Comparison of ENCODE assay signal across 11 mouse cellular contexts in the genomic region with DNA sequence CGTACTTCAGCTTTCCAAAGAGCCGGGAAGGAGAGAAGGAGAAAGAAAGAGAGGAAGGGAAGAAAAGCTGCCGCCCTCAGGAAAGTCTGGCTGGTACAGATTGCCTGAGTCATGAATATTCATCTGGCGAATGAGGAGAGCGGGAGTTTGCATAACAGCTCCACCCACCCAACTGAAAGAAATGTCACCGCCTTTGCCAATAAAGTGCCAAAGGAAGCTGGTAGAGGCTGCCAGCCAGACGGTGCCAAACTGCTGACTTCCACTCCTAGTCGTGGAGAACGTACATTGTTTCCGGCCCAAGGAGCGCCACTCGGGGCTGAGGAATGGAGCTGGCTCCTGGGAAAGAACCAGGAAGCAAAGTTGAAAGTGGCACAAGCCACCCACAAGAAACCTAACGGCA. TPM values are rescaled to one million over a fixed set of nuclear protein-coding genes. Genes with fewer than 3 reads are reported as not detected.
DNase-seq lines count a peak whose midpoint lies in the region; ATAC-seq lines count a peak whose summit lies in the region.
"Had no signal": no experiment of that assay in that cellular context is flagged by ENCODE, and none has a peak within 500 bp of the region (broad histone marks: within the 10 kb centered on the region; RNA-seq: fewer than 3 reads in every experiment).

No protein-coding gene starts in this region.

- H3K9ac ChIP-seq in hindbrain, embryonic 11.5 days (ENCODE audit: low read depth, low read length): no peak overlapping the region
- peak overlapping the region; percentile 41 for H3K9ac ChIP-seq in forebrain, embryonic 14.5 days (ENCODE audit: low read length)
- no peak overlapping the region for H3K9ac ChIP-seq in kidney, embryonic 14.5 days (ENCODE audit: low read depth, low read length)
- no peak overlapping the region for H3K9ac ChIP-seq in liver, embryonic 12.5 days
- H3K9ac ChIP-seq: neural tube, embryonic 13.5 days had no signal

- H3K9me3 ChIP-seq in hindbrain, embryonic 10.5 days: no peaks in the 10 kb centered on the region
- H3K9me3 ChIP-seq in hindbrain, embryonic 11.5 days (ENCODE audit: control insufficient read depth, low read length): no peaks in the 10 kb centered on the region
- H3K9me3 ChIP-seq in forebrain, embryonic 14.5 days (replicated peaks; ENCODE audit: control insufficient read depth, low read length): no peaks in the 10 kb centered on the region
- no peaks in the 10 kb centered on the region for H3K9me3 ChIP-seq in kidney, embryonic 14.5 days (ENCODE audit: control insufficient read depth, low read length)
- H3K9me3 ChIP-seq in liver, embryonic 12.5 days (replicated peaks): no peaks in the 10 kb centered on the region
- H3K9me3 ChIP-seq: G1E; neural tube, embryonic 13.5 days had no signal

- H3K4me3 ChIP-seq in hindbrain, embryonic 10.5 days: no peak overlapping the region
- no peak overlapping the region for H3K4me3 ChIP-seq in hindbrain, embryonic 11.5 days (ENCODE audit: low read depth, low read length)
- no peak overlapping the region for H3K4me3 ChIP-seq in forebrain, embryonic 14.5 days (ENCODE audit: low read depth, low read length)
- no peak overlapping the region for H3K4me3 ChIP-seq in kidney, embryonic 14.5 days (ENCODE audit: low read length)
- no peak overlapping the region for H3K4me3 ChIP-seq in liver, embryonic 12.5 days
- H3K4me3 ChIP-seq: heart, adult 2 months; neural tube, embryonic 13.5 days had no signal

- no peak for DNase-seq in hindbrain, embryonic 10.5 days (ENCODE audit: low spot score)
- DNase-seq in hindbrain, embryonic 11.5 days (ENCODE audit: low spot score): no peak
- DNase-seq in adrenal gland, postnatal 36 days: peak; percentile 43 to 49
- DNase-seq in forebrain, embryonic 14.5 days (ENCODE audit: low spot score): peak; percentile 97
- no peak for DNase-seq in spleen, adult 12 weeks (ENCODE audit: low spot score)
- DNase-seq in embryo, embryonic 9.5 days (ENCODE audit: extremely low spot score): no peak

- peaks cover 18% of the 10 kb centered on the region for H3K4me1 ChIP-seq in hindbrain, embryonic 10.5 days (replicated peaks)
- H3K4me1 ChIP-seq in hindbrain, embryonic 11.5 days (replicated peaks; ENCODE audit: control insufficient read depth, insufficient read depth, low read length): no peaks in the 10 kb centered on the region
- H3K4me1 ChIP-seq in forebrain, embryonic 14.5 days (ENCODE audit: control insufficient read depth, insufficient read depth, low read length): peaks cover 33% of the 10 kb centered on the region
- no peaks in the 10 kb centered on the region for H3K4me1 ChIP-seq in kidney, embryonic 14.5 days (ENCODE audit: control insufficient read depth, insufficient read depth, low read length)
- peaks cover 8% of the 10 kb centered on the region; the same call in 1 of the 2 replicates for H3K4me1 ChIP-seq in liver, embryonic 12.5 days

- no peak overlapping the region for H3K4me2 ChIP-seq in hindbrain, embryonic 11.5 days (replicated peaks; ENCODE audit: low read depth, low read length)
- peak overlapping the region; percentile 40 for H3K4me2 ChIP-seq in forebrain, embryonic 14.5 days (ENCODE audit: low read length)
- 0 out of 2 replicates have a peak overlapping the region, but pooled peaks have one; percentile 1 for H3K4me2 ChIP-seq in kidney, embryonic 14.5 days (replicated peaks; ENCODE audit: low read depth, low read length)
- peak overlapping the region; percentile 33 for H3K4me2 ChIP-seq in liver, embryonic 12.5 days
- H3K4me2 ChIP-seq: neural tube, embryonic 13.5 days had no signal

- H3K27me3 ChIP-seq in hindbrain, embryonic 10.5 days (ENCODE audit: insufficient read depth, poor library complexity, severe bottlenecking): peaks cover 37% of the 10 kb centered on the region
- H3K27me3 ChIP-seq in hindbrain, embryonic 11.5 days (ENCODE audit: control insufficient read depth, insufficient read depth, low read length): peaks cover 2% of the 10 kb centered on the region; the same call in 1 of the 2 replicates
- no peaks in the 10 kb centered on the region for H3K27me3 ChIP-seq in forebrain, embryonic 14.5 days (replicated peaks; ENCODE audit: control insufficient read depth, insufficient read depth, low read length)
- H3K27me3 ChIP-seq in kidney, embryonic 14.5 days (ENCODE audit: control insufficient read depth, insufficient read depth, low read length): peaks cover 11% of the 10 kb centered on the region
- H3K27me3 ChIP-seq in liver, embryonic 12.5 days (replicated peaks): peaks cover 73% of the 10 kb centered on the region

- WGBS in hindbrain, embryonic 10.5 days: 49% methylated on average over 13 of the region's 13 CpGs
- 41% methylated on average over 13 of the region's 13 CpGs for WGBS in hindbrain, embryonic 11.5 days
- WGBS in forebrain, embryonic 14.5 days: 7% methylated on average over 13 of the region's 13 CpGs
- WGBS in kidney, embryonic 14.5 days: 38% methylated on average over 13 of the region's 13 CpGs
- 32% methylated on average over 13 of the region's 13 CpGs for WGBS in liver, embryonic 12.5 days (ENCODE audit: insufficient replicate concordance)

- H3K27ac ChIP-seq in hindbrain, embryonic 10.5 days: peak overlapping the region; percentile 41; the same call in 1 of the 2 replicates
- no peak overlapping the region for H3K27ac ChIP-seq in hindbrain, embryonic 11.5 days (ENCODE audit: low read depth, low read length)
- H3K27ac ChIP-seq in forebrain, embryonic 14.5 days (ENCODE audit: low read depth, low read length): peak overlapping the region; percentile 88
- no peak overlapping the region for H3K27ac ChIP-seq in kidney, embryonic 14.5 days (ENCODE audit: low read depth, low read length)
- H3K27ac ChIP-seq in liver, embryonic 12.5 days: no peak overlapping the region
- H3K27ac ChIP-seq: heart, adult 2 months; neural tube, embryonic 13.5 days had no signal

- no peak for ATAC-seq in hindbrain, embryonic 11.5 days (ENCODE audit: low FRiP score)
- ATAC-seq in forebrain, embryonic 14.5 days: peak; percentile 79
- no peak for ATAC-seq in kidney, embryonic 14.5 days (ENCODE audit: low FRiP score, low TSS enrichment)
- ATAC-seq in liver, embryonic 12.5 days: no peak

- no peaks in the 10 kb centered on the region for H3K36me3 ChIP-seq in hindbrain, embryonic 10.5 days
- H3K36me3 ChIP-seq in hindbrain, embryonic 11.5 days (ENCODE audit: control insufficient read depth, insufficient read depth, low read length): no peaks in the 10 kb centered on the region
- no peaks in the 10 kb centered on the region for H3K36me3 ChIP-seq in forebrain, embryonic 14.5 days (ENCODE audit: control insufficient read depth, insufficient read depth, low read length)
- H3K36me3 ChIP-seq in kidney, embryonic 14.5 days (ENCODE audit: control insufficient read depth, insufficient read depth, low read length): no peaks in the 10 kb centered on the region
- H3K36me3 ChIP-seq in liver, embryonic 12.5 days: no peaks in the 10 kb centered on the region
- H3K36me3 ChIP-seq: G1E; neural tube, embryonic 13.5 days had no signal

RNA-seq across cellular contexts. Expression of a gene that starts 15.7 kb away (rescaled TPM):
- polyA plus RNA-seq in hindbrain, embryonic 10.5 days (2016; fragmentation: Nextera tagmentation; extraction: Ambion mirVana): 0.25 TPM in 1 of 2 replicates, not detected in the other
- polyA plus RNA-seq in hindbrain, embryonic 11.5 days (2014; fragmentation: Nextera tagmentation; extraction: Ambion mirVana): 0.40 and 0.53 TPM in 2 replicates
- total RNA-seq in adrenal gland, postnatal 36 days (2021): not detected
- polyA plus RNA-seq in forebrain, embryonic 14.5 days (2014; fragmentation: Nextera tagmentation; extraction: Ambion mirVana): not detected in 2 replicates
- not detected in 2 replicates for polyA plus RNA-seq in kidney, embryonic 14.5 days (2014; fragmentation: Nextera tagmentation; extraction: Ambion mirVana)
- polyA plus RNA-seq in liver, embryonic 12.5 days (2016; fragmentation: Nextera tagmentation; extraction: Ambion mirVana): not detected in 2 replicates
- total RNA-seq: heart, adult 2 months had no signal
- polyA plus RNA-seq: G1E; heart, adult 2 months had no signal

Comparison
In these comparisons a context has a peak if more than half of its experiments do, and no peak if none do; other contexts are left out.
1. H3K27ac ChIP-seq: peak in hindbrain, embryonic 10.5 days (single experiment) and forebrain, embryonic 14.5 days (single experiment); none in hindbrain, embryonic 11.5 days (single experiment), kidney, embryonic 14.5 days (single experiment) and liver, embryonic 12.5 days (single experiment).
2. DNase-seq: peak in adrenal gland, postnatal 36 days (2 of 2) and forebrain, embryonic 14.5 days (single experiment); none in hindbrain, embryonic 10.5 days (single experiment), hindbrain, embryonic 11.5 days (single experiment), spleen, adult 12 weeks (single experiment) and embryo, embryonic 9.5 days (single experiment).